In genomic region chr3:139783406-139783805, GRCm38 (mm10) we compare ENCODE assay signal across 23 mouse cellular contexts.
"Had no signal": no experiment of that assay in that cellular context is flagged by ENCODE, and none has a peak within 500 bp of the region (broad histone marks: within the 10 kb centered on the region; RNA-seq: fewer than 3 reads in every experiment).

No protein-coding gene starts in this region.

- H3K4me2 ChIP-seq: limb, embryonic 12.5 days; limb, embryonic 15.5 days; liver, embryonic 12.5 days; liver, embryonic 15.5 days; lung, embryonic 15.5 days; neural tube, embryonic 13.5 days had no signal

- H3K27ac ChIP-seq: limb, embryonic 12.5 days; limb, embryonic 15.5 days; liver, embryonic 12.5 days; liver, embryonic 15.5 days; lung, embryonic 15.5 days; neural tube, embryonic 13.5 days; stomach, postnatal 0 days had no signal

- H3K4me3 ChIP-seq: limb, embryonic 12.5 days; limb, embryonic 15.5 days; liver, embryonic 12.5 days; liver, embryonic 15.5 days; lung, embryonic 15.5 days; megakaryocyte, embryonic 14.5 days; midbrain, embryonic 10.5 days; neural tube, embryonic 13.5 days had no signal

- DNase-seq: kidney, adult 18-20 months; kidney, adult 9 months; kidney, postnatal 14 days; kidney, postnatal 4 days; left cerebral cortex, postnatal 4 days; lung, adult 18-20 months; lung, postnatal 10 days; lung, postnatal 36 days; right cerebral cortex, adult 18-20 months; right cerebral cortex, postnatal 14 days; right cerebral cortex, postnatal 4 days; thymus, adult 2 months; thymus, postnatal 14 days; thymus, postnatal 4 days had no signal

- H3K36me3 ChIP-seq: limb, embryonic 12.5 days; limb, embryonic 15.5 days; liver, embryonic 12.5 days; liver, embryonic 15.5 days; lung, embryonic 15.5 days; midbrain, embryonic 10.5 days; neural tube, embryonic 13.5 days had no signal

- H3K4me1 ChIP-seq: liver, embryonic 12.5 days; liver, embryonic 15.5 days; lung, embryonic 15.5 days; neural tube, embryonic 13.5 days had no signal

- H3K9ac ChIP-seq: limb, embryonic 12.5 days; limb, embryonic 15.5 days; liver, embryonic 12.5 days; liver, embryonic 15.5 days; lung, embryonic 15.5 days; neural tube, embryonic 13.5 days had no signal

- ATAC-seq: liver, embryonic 12.5 days had no signal

- H3K27me3 ChIP-seq: limb, embryonic 12.5 days; limb, embryonic 15.5 days; liver, embryonic 12.5 days; liver, embryonic 15.5 days; lung, embryonic 15.5 days; megakaryocyte, embryonic 14.5 days; neural tube, embryonic 13.5 days had no signal

- H3K9me3 ChIP-seq: limb, embryonic 12.5 days; limb, embryonic 15.5 days; liver, embryonic 12.5 days; liver, embryonic 15.5 days; lung, embryonic 15.5 days; megakaryocyte, embryonic 14.5 days; midbrain, embryonic 10.5 days; neural tube, embryonic 13.5 days had no signal
